Mouse (Mus musculus) stomach, embryonic 16.5 days (tissue): ENCODE results near the gene Zmat5. TPM values are rescaled to one million over a fixed set of nuclear protein-coding genes. Genes with fewer than 3 reads are reported as not detected.
"Not testable (repeated sequence)": the region's sequence is repeated elsewhere in the genome, so short reads cannot be mapped to it uniquely, and the experiment has no call there.

Source experiments
- ATAC-seq: fragments of 200-750 bp; cut with Nextera tagmentation; 2 replicates; pipeline ENCODE4 v1.8.0; 2017; ENCODE audit warnings: moderate number of reproducible peaks, moderate TSS enrichment; ENCODE audit not compliant: insufficient read depth, low FRiP score
- H3K27ac ChIP-seq: fragments of 300-500 bp; sonication (generic); 2 replicates; pipeline ENCODE4 v1.5.1; 2014; ENCODE audit warnings: low read length
- H3K27me3 ChIP-seq: fragments of 300-500 bp; sonication (generic); 2 replicates; pipeline ENCODE4 v1.6.1; 2014; ENCODE audit warnings: low read length, control low read depth, mixed read lengths; ENCODE audit not compliant: control insufficient read depth, insufficient read depth
- H3K36me3 ChIP-seq: fragments of 300-500 bp; sonication (generic); 2 replicates; pipeline ENCODE4 v1.6.1; 2014; ENCODE audit warnings: low read length; ENCODE audit not compliant: control insufficient read depth, insufficient read depth
- H3K4me1 ChIP-seq: fragments of 300-500 bp; sonication (generic); 2 replicates; pipeline ENCODE4 v1.6.1; 2014; ENCODE audit warnings: low read length, control low read depth, mixed read lengths; ENCODE audit not compliant: control insufficient read depth, insufficient read depth
- H3K4me2 ChIP-seq: fragments of 300-500 bp; sonication (generic); 2 replicates; pipeline ENCODE4 v1.6.1; 2014; ENCODE audit warnings: low read depth, low read length, mixed read lengths
- H3K4me3 ChIP-seq: fragments of 300-500 bp; sonication (generic); replicated peaks from 2 replicates; pipeline ENCODE4 v1.5.1; 2014; ENCODE audit warnings: mild to moderate bottlenecking, low read length
- H3K9ac ChIP-seq: fragments of 300-500 bp; sonication (generic); 2 replicates; pipeline ENCODE4 v1.6.1; 2014; ENCODE audit warnings: low read length
- H3K9me3 ChIP-seq: fragments of 300-500 bp; sonication (generic); replicated peaks from 2 replicates; pipeline ENCODE4 v1.6.1; 2016; ENCODE audit warnings: low read length, control low read depth; ENCODE audit not compliant: control insufficient read depth
- WGBS: fragments of 180-500 bp; shearing (Covaris S2); extraction: QIAGEN DNeasy Blood & Tissue Kit; methylation state at CpG from one replicate; pipeline ENCODE4 v1.1.7; 2014; 5-methylcytosine and 5-hydroxymethylcytosine counted together
- polyA plus RNA-seq: library from polyadenylated mRNA; unstranded; fragments of >200 nt; fragmentation: Nextera tagmentation; extraction: Ambion mirVana; gene quantifications from 2 replicates; pipeline ENCODE4 v1.2.1, GENCODE M21; 2015

Gene Zmat5
- polyA plus RNA-seq, 1 experiment from 2014 or later: 68.2 TPM

DNA sequence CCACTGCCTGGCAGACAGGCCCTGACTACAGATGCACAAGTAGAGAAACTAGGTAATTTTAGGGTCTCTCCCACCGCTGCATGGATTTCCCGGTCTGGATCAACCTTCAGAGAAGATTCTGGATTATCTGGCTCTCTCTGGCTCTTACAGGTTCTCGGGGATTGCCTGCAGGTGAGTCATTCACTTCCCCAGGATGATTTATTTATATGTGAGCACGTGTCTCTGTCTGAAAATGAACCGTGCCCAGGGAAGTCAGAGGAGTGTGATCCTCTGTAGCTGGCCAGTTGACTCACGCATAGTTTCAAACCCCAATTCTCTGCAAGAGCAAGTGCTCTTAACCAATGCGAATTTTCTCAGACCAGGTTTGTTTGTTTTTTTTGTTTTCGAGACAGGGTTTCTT is 3.8 kb upstream of the Zmat5 start:
- WGBS: 73% methylated on average over 8 of the region's 8 CpGs
- Histone ChIP-seq H3K4me1 (peaks cover 20% of the 10 kb centered on the region), H3K4me3 (no peak overlapping the region), H3K9me3 (no peaks in the 10 kb centered on the region), H3K27me3 (no peaks in the 10 kb centered on the region), H3K9ac (no peak overlapping the region), H3K4me2 (no peak overlapping the region), H3K36me3 (peaks cover 9% of the 10 kb centered on the region), H3K27ac (no peak overlapping the region)
- ATAC-seq: no peak

DNA sequence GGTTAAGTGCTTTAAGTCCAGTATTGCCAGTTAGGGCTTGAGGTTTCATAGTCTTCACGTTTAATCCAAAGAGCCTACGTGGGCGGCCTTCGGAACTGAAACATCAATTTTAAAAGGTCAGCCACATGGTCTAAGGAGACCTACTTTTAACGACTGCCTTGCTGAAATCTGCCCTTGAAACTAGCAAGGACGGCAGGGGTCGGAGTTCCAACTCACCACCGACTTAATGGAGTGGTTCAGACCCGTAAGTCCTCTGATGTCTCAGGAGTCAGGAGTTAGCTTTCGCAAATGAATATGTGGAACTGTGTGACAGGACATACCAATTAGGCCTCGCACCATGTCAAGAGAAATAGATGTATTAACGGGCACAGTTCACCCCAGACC is 798 bp upstream of the Zmat5 start:
- no peaks in the 10 kb centered on the region for H3K27me3 ChIP-seq
- peak overlapping the region; percentile 86 for H3K4me3 ChIP-seq
- H3K4me2 ChIP-seq: peak overlapping the region; percentile 87
- H3K36me3 ChIP-seq: peaks cover 9% of the 10 kb centered on the region
- no peaks in the 10 kb centered on the region for H3K9me3 ChIP-seq
- peak overlapping the region; percentile 80 for H3K27ac ChIP-seq
- peak overlapping the region; percentile 95 for H3K9ac ChIP-seq
- whole genome bisulfite sequencing: 2% methylated on average over 12 of the region's 12 CpGs
- H3K4me1 ChIP-seq: peaks cover 17% of the 10 kb centered on the region
- no peak for ATAC-seq

DNA sequence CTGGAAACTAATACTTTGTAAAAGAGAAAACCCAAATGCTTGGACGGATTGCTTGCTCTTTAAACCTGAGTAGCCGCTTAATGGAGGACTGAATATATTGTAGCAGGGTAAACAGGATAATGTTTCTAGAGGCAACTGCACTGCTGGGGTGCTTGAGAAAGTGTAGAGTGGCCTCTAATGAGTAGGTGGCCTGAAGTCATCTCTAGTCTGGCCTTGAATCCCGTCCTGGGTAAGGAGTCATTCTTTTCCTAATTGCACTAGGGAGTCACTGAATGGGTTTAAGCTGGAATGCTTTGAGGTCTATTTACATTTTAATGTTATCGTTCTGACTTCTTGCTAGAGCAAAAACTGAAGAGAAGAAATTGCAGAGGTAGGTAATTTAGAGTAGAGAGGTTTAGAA is 700 bp downstream of the Zmat5 start:
- no peak for ATAC-seq
- peak overlapping the region; percentile 66; the same call in 1 of the 2 replicates for H3K27ac ChIP-seq
- H3K9me3 ChIP-seq: no peaks in the 10 kb centered on the region
- H3K27me3 ChIP-seq: no peaks in the 10 kb centered on the region
- H3K4me2 ChIP-seq: peak overlapping the region; percentile 91
- peak overlapping the region; percentile 78 for H3K9ac ChIP-seq
- peak overlapping the region; percentile 86 for H3K4me3 ChIP-seq
- peaks cover 9% of the 10 kb centered on the region for H3K36me3 ChIP-seq
- peaks cover 17% of the 10 kb centered on the region for H3K4me1 ChIP-seq
- 4% methylated on average over 4 of the region's 4 CpGs for WGBS

- H3K4me3 ChIP-seq, H3K27me3 ChIP-seq, H3K27ac ChIP-seq, H3K36me3 ChIP-seq, H3K4me2 ChIP-seq, H3K4me1 ChIP-seq, ATAC-seq, H3K9me3 ChIP-seq, H3K9ac ChIP-seq: not testable (repeated sequence)
- WGBS: 78% methylated on average over 4 of the region's 4 CpGs
Observed at GRCm38 (mm10) chr11:4710188-4710587, 5.7 kb downstream of the Zmat5 start.

DNA sequence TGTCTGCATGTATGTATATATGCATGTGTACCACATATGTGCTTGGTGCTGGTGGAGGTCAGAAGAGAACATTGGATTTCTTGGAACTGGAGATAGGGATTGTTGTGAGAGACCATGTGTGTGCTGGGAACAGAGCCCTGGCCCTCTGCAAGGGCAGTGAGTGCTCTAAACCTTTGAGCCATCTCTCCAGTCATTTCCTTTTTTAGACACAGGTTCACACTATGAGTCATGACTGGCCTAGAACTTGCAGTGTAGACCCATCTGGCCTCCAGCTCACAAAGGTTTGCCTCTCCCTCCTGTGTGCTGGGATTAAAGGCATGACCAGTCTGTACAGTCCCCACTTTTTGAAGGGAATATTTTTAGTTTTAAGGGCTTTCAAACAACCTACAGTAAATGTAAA is 8.3 kb downstream of the Zmat5 start:
- no peak for ATAC-seq
- no peak overlapping the region for H3K27ac ChIP-seq
- no peak overlapping the region for H3K4me2 ChIP-seq
- no peaks in the 10 kb centered on the region for H3K4me1 ChIP-seq
- H3K9ac ChIP-seq: no peak overlapping the region
- H3K27me3 ChIP-seq: no peaks in the 10 kb centered on the region
- H3K4me3 ChIP-seq: no peak overlapping the region
- no peaks in the 10 kb centered on the region for H3K36me3 ChIP-seq
- H3K9me3 ChIP-seq: no peaks in the 10 kb centered on the region

DNA sequence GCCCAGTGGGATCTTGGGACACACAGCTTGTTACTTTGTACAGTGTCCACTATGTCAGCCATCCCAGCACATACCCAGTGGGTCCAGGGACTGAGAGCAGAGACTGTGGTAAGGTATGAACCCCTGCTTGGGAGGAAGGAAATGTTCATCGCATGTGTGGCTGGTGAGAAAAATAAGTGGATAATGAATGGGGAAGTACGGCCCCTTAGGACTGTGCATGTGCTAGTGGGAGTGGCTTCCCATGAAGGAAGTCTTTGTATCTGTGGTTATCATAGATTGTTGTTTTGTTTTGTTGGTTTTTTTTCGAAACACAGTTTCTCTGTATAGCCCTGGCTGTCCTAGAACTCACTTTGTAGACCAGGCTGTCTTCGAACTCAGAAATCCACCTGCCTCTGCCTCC is 10.2 kb downstream of the Zmat5 start:
- H3K27ac ChIP-seq: no peak overlapping the region
- no peak for ATAC-seq
- WGBS: 80% methylated on average over 4 of the region's 4 CpGs

DNA sequence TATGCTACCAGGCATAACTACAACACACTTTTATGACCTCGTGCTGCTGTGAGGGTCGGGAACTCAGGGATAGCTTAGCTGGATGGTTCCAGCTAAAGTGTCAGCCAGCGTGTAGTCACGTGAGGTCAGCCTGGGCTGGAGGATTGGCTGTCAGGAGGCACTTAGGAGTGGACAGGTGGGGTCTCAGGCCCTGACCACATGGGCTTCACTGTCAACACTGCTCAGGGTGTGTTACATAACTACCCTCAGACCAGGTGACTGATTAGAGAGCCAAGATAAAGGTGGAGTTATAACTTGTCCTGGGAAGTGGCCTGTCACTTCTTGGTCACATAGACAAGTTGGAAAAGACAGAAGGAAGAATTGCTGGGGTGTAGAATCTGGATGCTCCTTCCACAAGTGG is 11.1 kb downstream of the Zmat5 start:
- ATAC-seq: no peak
- no peak overlapping the region for H3K4me3 ChIP-seq
- WGBS: 75% methylated on average over 4 of the region's 4 CpGs
- H3K4me1 ChIP-seq: no peaks in the 10 kb centered on the region
- H3K9me3 ChIP-seq: no peaks in the 10 kb centered on the region
- no peak overlapping the region for H3K4me2 ChIP-seq
- no peak overlapping the region for H3K27ac ChIP-seq
- no peak overlapping the region for H3K9ac ChIP-seq
- no peaks in the 10 kb centered on the region for H3K27me3 ChIP-seq
- H3K36me3 ChIP-seq: no peaks in the 10 kb centered on the region

More for the DNA sequence above, 10.2 kb downstream of the Zmat5 start:
- no peaks in the 10 kb centered on the region for H3K9me3 ChIP-seq
- no peaks in the 10 kb centered on the region for H3K27me3 ChIP-seq
- no peaks in the 10 kb centered on the region for H3K4me1 ChIP-seq
- no peak overlapping the region for H3K9ac ChIP-seq
- no peak overlapping the region for H3K4me2 ChIP-seq
- H3K36me3 ChIP-seq: no peaks in the 10 kb centered on the region
- no peak overlapping the region for H3K4me3 ChIP-seq

- Histone ChIP-seq H3K9me3 (no peaks in the 10 kb centered on the region), H3K4me2 (no peak overlapping the region), H3K27me3 (no peaks in the 10 kb centered on the region), H3K4me3 (no peak overlapping the region), H3K9ac (no peak overlapping the region), H3K4me1 (no peaks in the 10 kb centered on the region; the same call in 1 of the 2 replicates), H3K36me3 (no peaks in the 10 kb centered on the region), H3K27ac (no peak overlapping the region)
- no peak for ATAC-seq
- 86% methylated on average over 5 of the region's 5 CpGs for WGBS
Observed at GRCm38 (mm10) chr11:4716530-4717236, 12.2 kb downstream of the Zmat5 start.

DNA sequence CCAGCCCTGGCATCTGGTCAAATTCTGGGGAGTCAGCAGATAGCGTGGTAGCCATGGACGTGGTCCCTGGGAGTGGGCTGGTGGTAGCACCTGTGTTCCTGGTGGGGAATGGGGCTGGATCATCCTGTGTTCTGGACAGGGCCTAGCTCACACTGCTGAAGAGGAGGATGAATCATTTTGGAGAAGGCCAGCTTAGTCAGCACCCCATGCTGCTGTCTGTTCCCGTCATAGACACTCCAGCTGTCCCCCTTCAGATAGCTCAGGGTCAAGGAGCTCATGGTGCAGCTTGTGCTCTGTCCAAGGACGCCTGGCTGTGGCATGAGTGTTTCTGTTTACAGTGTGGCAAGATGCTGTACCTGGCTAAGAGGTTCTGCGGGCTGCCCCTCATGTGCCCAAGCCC is 14.1 kb downstream of the Zmat5 start:
- no peaks in the 10 kb centered on the region for H3K9me3 ChIP-seq
- H3K27ac ChIP-seq: no peak overlapping the region
- no peaks in the 10 kb centered on the region for H3K27me3 ChIP-seq
- no peaks in the 10 kb centered on the region for H3K36me3 ChIP-seq
- WGBS: 77% methylated on average over 5 of the region's 5 CpGs
- H3K4me2 ChIP-seq: no peak overlapping the region
- H3K4me3 ChIP-seq: no peak overlapping the region
- no peak overlapping the region for H3K9ac ChIP-seq
- no peaks in the 10 kb centered on the region; the same call in 1 of the 2 replicates for H3K4me1 ChIP-seq
- ATAC-seq: no peak
